Mouse (Mus musculus) megakaryocyte, embryonic 14.5 days (primary cell): ENCODE data around the gene Slc22a14. TPM values are rescaled to one million over a fixed set of nuclear protein-coding genes. Genes with fewer than 3 reads are reported as not detected.

ENCODE experiments used
- H3K27me3 ChIP-seq: replicated peaks from 2 replicates; pipeline ENCODE3; 2012; ENCODE audit warnings: inconsistent platforms
- H3K36me3 ChIP-seq: replicated peaks from 2 replicates; pipeline ENCODE3; 2012; ENCODE audit warnings: low read length, inconsistent platforms, mixed read lengths
- H3K4me1 ChIP-seq: 2 replicates; pipeline ENCODE4 v1.6.1; 2012; ENCODE audit warnings: inconsistent platforms
- H3K4me3 ChIP-seq: replicated peaks from 2 replicates; pipeline ENCODE3; 2012; ENCODE audit warnings: moderate library complexity, mild to moderate bottlenecking, inconsistent platforms
- H3K9me3 ChIP-seq: 2 replicates; pipeline ENCODE4 v1.6.1; 2012; ENCODE audit warnings: inconsistent platforms
- FLI1 ChIP-seq: IDR thresholded peaks from 2 replicates; pipeline ENCODE4 v1.6.1; 2012; ENCODE audit warnings: low read length, inconsistent platforms, mixed read lengths
- GATA1 ChIP-seq: IDR thresholded peaks from 3 replicates; pipeline ENCODE4 v1.6.1; 2012; ENCODE audit warnings: mixed read lengths, low read length, inconsistent platforms, borderline replicate concordance
- polyA plus RNA-seq: library from polyadenylated mRNA; stranded (reverse); fragments of >175 nt; gene quantifications from 2 replicates; pipeline ENCODE4 v1.2.3, GENCODE M21; 2012; ENCODE audit warnings: low replicate concordance; ENCODE audit not compliant: insufficient read depth

Slc22a14 gene
- polyA plus RNA-seq, 1 experiment, result not detected

GRCm38 (mm10) chr9:119340909-119341816 lies 24.2 kb downstream of the Slc22a14 start, which contains the start of gene Myd88:
Myd88 (minus strand) TSS chr9:119341411.
- Histone ChIP-seq H3K4me1 (peaks cover 50% of the 10 kb centered on the region), H3K36me3 (peaks cover 62% of the 10 kb centered on the region), H3K9me3 (no peaks in the 10 kb centered on the region), H3K27me3 (no peaks in the 10 kb centered on the region), H3K4me3 (peak within 1 kb of the TSS; percentile 96)
- TF ChIP-seq GATA1, result no peak
- no peak for TF ChIP-seq FLI1

- Histone ChIP-seq H3K9me3 (no peaks in the 10 kb centered on the region), H3K36me3 (peaks cover 62% of the 10 kb centered on the region), H3K27me3 (no peaks in the 10 kb centered on the region), H3K4me1 (peaks cover 58% of the 10 kb centered on the region), H3K4me3 (peak overlapping the region; percentile 96)
- TF ChIP-seq GATA1 (no peak), FLI1 (no peak)
Observed at GRCm38 (mm10) chr9:119340212-119340580, 25.2 kb downstream of the Slc22a14 start.

- Histone ChIP-seq H3K4me3 (peak within 1 kb of the TSS; percentile 96), H3K9me3 (no peaks in the 10 kb centered on the region), H3K36me3 (peaks cover 57% of the 10 kb centered on the region), H3K4me1 (peaks cover 63% of the 10 kb centered on the region), H3K27me3 (no peaks in the 10 kb centered on the region)
- no peak for TF ChIP-seq GATA1
Observed at GRCm38 (mm10) chr9:119339558-119340211, 25.7 kb downstream of the Slc22a14 start, which contains the start of gene Acaa1a. Acaa1a (plus strand) TSS chr9:119339676.

- no peak for TF ChIP-seq FLI1
- no peak for TF ChIP-seq GATA1
- peaks cover 51% of the 10 kb centered on the region for H3K36me3 ChIP-seq
- peaks cover 69% of the 10 kb centered on the region for H3K4me1 ChIP-seq
- no peaks in the 10 kb centered on the region for H3K9me3 ChIP-seq
- peak overlapping the region; percentile 96 for H3K4me3 ChIP-seq
- no peaks in the 10 kb centered on the region for H3K27me3 ChIP-seq
Observed at GRCm38 (mm10) chr9:119339106-119339505, 26.2 kb downstream of the Slc22a14 start.

- H3K27me3 ChIP-seq, result no peaks in the 10 kb centered on the region
- peaks cover 44% of the 10 kb centered on the region for H3K36me3 ChIP-seq
- no peaks in the 10 kb centered on the region for H3K9me3 ChIP-seq
- H3K4me3 ChIP-seq, result peak overlapping the region; percentile 73
- peaks cover 76% of the 10 kb centered on the region for H3K4me1 ChIP-seq
- TF ChIP-seq GATA1 (no peak), FLI1 (no peak)
Observed at GRCm38 (mm10) chr9:119338350-119338749, 27.0 kb downstream of the Slc22a14 start.

- Histone ChIP-seq H3K9me3 (no peaks in the 10 kb centered on the region), H3K4me1 (peaks cover 76% of the 10 kb centered on the region), H3K4me3 (peak overlapping the region; percentile 47)
Observed at GRCm38 (mm10) chr9:119337842-119338241, 27.5 kb downstream of the Slc22a14 start.

GRCm38 (mm10) chr9:119335571-119335970 lies 29.8 kb downstream of the Slc22a14 start:
- peaks cover 37% of the 10 kb centered on the region for H3K36me3 ChIP-seq
- no peak overlapping the region for H3K4me3 ChIP-seq
- no peaks in the 10 kb centered on the region for H3K27me3 ChIP-seq
- no peak for TF ChIP-seq GATA1
- TF ChIP-seq FLI1, result no peak
- H3K9me3 ChIP-seq, result peaks cover 5% of the 10 kb centered on the region; the same call in 1 of the 2 replicates
- peaks cover 81% of the 10 kb centered on the region for H3K4me1 ChIP-seq

More at GRCm38 (mm10) chr9:119337842-119338241, 27.5 kb downstream of the Slc22a14 start:
- peaks cover 39% of the 10 kb centered on the region for H3K36me3 ChIP-seq
- no peaks in the 10 kb centered on the region for H3K27me3 ChIP-seq
- TF ChIP-seq FLI1, result no peak
- no peak for TF ChIP-seq GATA1

GRCm38 (mm10) chr9:119334834-119335233 lies 30.5 kb downstream of the Slc22a14 start:
- peaks cover 88% of the 10 kb centered on the region for H3K4me1 ChIP-seq
- no peak for TF ChIP-seq GATA1
- no peak for TF ChIP-seq FLI1
- peak overlapping the region; percentile 74 for H3K4me3 ChIP-seq
- no peaks in the 10 kb centered on the region for H3K27me3 ChIP-seq
- peaks cover 5% of the 10 kb centered on the region; the same call in 1 of the 2 replicates for H3K9me3 ChIP-seq
- peaks cover 40% of the 10 kb centered on the region for H3K36me3 ChIP-seq

GRCm38 (mm10) chr9:119334324-119334723 lies 31.0 kb downstream of the Slc22a14 start:
- H3K4me3 ChIP-seq, result peak overlapping the region; percentile 74

More at GRCm38 (mm10) chr9:119334324-119334723, 31.0 kb downstream of the Slc22a14 start:
- Histone ChIP-seq H3K9me3 (peaks cover 5% of the 10 kb centered on the region; the same call in 1 of the 2 replicates), H3K27me3 (no peaks in the 10 kb centered on the region), H3K4me1 (peaks cover 92% of the 10 kb centered on the region), H3K36me3 (peaks cover 40% of the 10 kb centered on the region)
- TF ChIP-seq GATA1 (no peak), FLI1 (no peak)
